Mouse (Mus musculus): ENCODE measurements at regions not wholly inside any gene's neighbourhood (a gene's known extent, or its start where the extent isn't known, plus 50 kb on each side); places are given as distances from the start of the nearest gene placed in this dataset.

DNA sequence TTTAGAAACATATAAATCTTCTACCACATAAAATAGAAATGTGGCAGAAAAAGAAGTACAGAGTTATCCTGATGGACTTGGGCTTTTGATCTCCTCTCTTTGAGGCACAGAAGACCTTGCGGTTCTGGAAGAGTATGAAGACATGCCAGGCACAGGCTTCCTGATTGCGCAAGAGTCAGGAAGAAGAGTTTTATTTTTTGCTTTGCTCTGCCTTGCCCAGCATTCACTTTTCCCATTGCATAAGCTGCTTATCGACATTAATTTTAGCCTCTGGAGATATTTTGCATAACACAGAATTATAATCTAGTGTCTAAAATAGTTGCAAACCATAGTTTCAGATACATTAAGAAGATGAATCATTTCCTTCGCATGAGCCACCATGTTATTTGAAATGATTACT, 627.8 kb upstream of the Slc8a1 start:
- no peaks in the 10 kb centered on the region for H3K36me3 ChIP-seq (ENCODE audit: control insufficient read depth, insufficient read depth, low read length, poor library complexity, severe bottlenecking)
- H3K4me3 ChIP-seq (ENCODE audit: insufficient read depth in 1 of 2, low read depth in 1 of 2, low read length in 2 of 2, poor library complexity in 1 of 2, severe bottlenecking in 1 of 2), result no peak overlapping the region
- no peak for DNase-seq (ENCODE audit: low read depth, low spot score)
- no peaks in the 10 kb centered on the region for H3K9me3 ChIP-seq (ENCODE audit: control insufficient read depth, insufficient read depth, low read depth, low read length)
- in situ Hi-C loops (cut with MboI; ENCODE audit: low sequenced_read_pairs in 2 of 2, unreplicated experiment in 2 of 2), result no loop called here
- H3K4me1 ChIP-seq (ENCODE audit: control insufficient read depth in 2 of 2, insufficient read depth in 2 of 2, low read length in 2 of 2, poor library complexity in 1 of 2), result no peaks in the 10 kb centered on the region
- no peak overlapping the region for H3K9ac ChIP-seq (ENCODE audit: insufficient read depth, low read depth, low read length, poor library complexity, severe bottlenecking)
- TF ChIP-seq ZC3H11A (IDR thresholded peaks at IDR 0.05; ENCODE audit: borderline replicate concordance, low read depth, low read length) (no peak), ZNF384 (IDR thresholded peaks at IDR 0.05; ENCODE audit: low read depth, low read length) (no peak), MAFK (IDR thresholded peaks at IDR 0.05; ENCODE audit: insufficient read depth, low read depth, low read length) (no peak), HCFC1 (IDR thresholded peaks at IDR 0.05; ENCODE audit: borderline replicate concordance, insufficient read depth, low read length) (no peak), CHD2 (IDR thresholded peaks at IDR 0.05; ENCODE audit: low read depth, low read length) (no peak)
- no peak overlapping the region for H3K27ac ChIP-seq (ENCODE audit: insufficient read depth, low read depth, low read length, poor library complexity, severe bottlenecking)

DNA sequence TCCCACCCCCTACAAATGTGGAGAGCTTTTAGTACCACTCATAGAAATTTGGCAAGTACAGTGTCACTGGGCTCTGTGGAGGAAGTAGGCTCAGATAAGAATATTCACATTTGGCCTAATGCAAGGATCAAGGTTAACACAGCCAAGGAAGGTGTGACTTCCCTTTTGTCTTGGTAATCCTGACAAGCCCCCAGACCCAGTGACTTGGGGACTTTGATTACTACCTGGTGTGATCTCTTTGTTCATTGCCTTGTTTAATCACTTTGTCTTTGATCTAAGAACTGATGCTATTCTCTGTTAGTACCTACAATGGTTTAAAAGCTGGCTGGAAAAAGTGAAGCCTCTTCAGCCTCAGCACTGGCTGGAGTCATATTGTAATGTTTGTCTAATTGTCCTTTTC, 610.5 kb upstream of the Slc8a1 start:
- Histone ChIP-seq H3K9ac (ENCODE audit: insufficient read depth, low read depth, low read length, poor library complexity, severe bottlenecking) (no peak overlapping the region), H3K4me1 (ENCODE audit: control insufficient read depth in 2 of 2, insufficient read depth in 2 of 2, low read length in 2 of 2, poor library complexity in 1 of 2) (peaks cover 0 to 2% of the 10 kb centered on the region in 2 experiments; a peak in 1 of 4 replicates), H3K36me3 (ENCODE audit: control insufficient read depth, insufficient read depth, low read length, poor library complexity, severe bottlenecking) (no peaks in the 10 kb centered on the region), H3K27ac (ENCODE audit: insufficient read depth, low read depth, low read length, poor library complexity, severe bottlenecking) (no peak overlapping the region), H3K4me3 (ENCODE audit: insufficient read depth in 1 of 2, low read depth in 1 of 2, low read length in 2 of 2, poor library complexity in 1 of 2, severe bottlenecking in 1 of 2) (no peak overlapping the region), H3K9me3 (ENCODE audit: control insufficient read depth, insufficient read depth, low read depth, low read length) (no peaks in the 10 kb centered on the region)
- in situ Hi-C loops (cut with MboI; ENCODE audit: low sequenced_read_pairs in 2 of 2, unreplicated experiment in 2 of 2), result no loop called here
- TF ChIP-seq MAFK (IDR thresholded peaks at IDR 0.05; ENCODE audit: insufficient read depth, low read depth, low read length) (no peak), ZC3H11A (IDR thresholded peaks at IDR 0.05; ENCODE audit: borderline replicate concordance, low read depth, low read length) (no peak), ZNF384 (IDR thresholded peaks at IDR 0.05; ENCODE audit: low read depth, low read length) (no peak), HCFC1 (IDR thresholded peaks at IDR 0.05; ENCODE audit: borderline replicate concordance, insufficient read depth, low read length) (no peak), CHD2 (IDR thresholded peaks at IDR 0.05; ENCODE audit: low read depth, low read length) (no peak)
- peak; percentile 42 for DNase-seq (ENCODE audit: low read depth, low spot score)

DNA sequence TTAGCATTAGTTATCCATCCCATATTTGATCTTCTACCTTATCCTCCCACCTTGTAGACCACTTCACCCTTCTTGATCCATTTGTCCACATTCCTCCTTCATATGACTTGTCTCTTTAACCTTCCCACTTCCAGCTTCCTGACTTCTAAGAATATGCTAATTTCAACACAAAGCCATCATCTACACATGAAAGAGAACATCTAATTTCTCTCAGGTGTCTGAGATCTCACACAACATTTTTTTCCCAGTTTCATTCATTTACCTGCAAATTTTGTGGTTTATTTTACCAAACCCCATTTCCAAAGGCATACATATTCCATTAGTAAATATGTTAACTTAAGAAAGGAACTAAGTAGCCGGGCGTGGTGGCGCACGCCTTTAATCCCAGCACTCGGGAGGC, 593.3 kb upstream of the Slc8a1 start:
- in situ Hi-C loops (cut with MboI; ENCODE audit: low sequenced_read_pairs in 2 of 2, unreplicated experiment in 2 of 2), result no loop called here
- Histone ChIP-seq H3K4me3 (ENCODE audit: insufficient read depth in 1 of 2, low read depth in 1 of 2, low read length in 2 of 2, poor library complexity in 1 of 2, severe bottlenecking in 1 of 2) (no peak overlapping the region), H3K9me3 (ENCODE audit: control insufficient read depth, insufficient read depth, low read depth, low read length) (no peaks in the 10 kb centered on the region), H3K4me1 (ENCODE audit: control insufficient read depth in 2 of 2, insufficient read depth in 2 of 2, low read length in 2 of 2, poor library complexity in 1 of 2) (no peaks in the 10 kb centered on the region; a peak in 1 of 4 replicates), H3K27ac (ENCODE audit: insufficient read depth, low read depth, low read length, poor library complexity, severe bottlenecking) (no peak overlapping the region), H3K36me3 (ENCODE audit: control insufficient read depth, insufficient read depth, low read length, poor library complexity, severe bottlenecking) (no peaks in the 10 kb centered on the region), H3K9ac (ENCODE audit: insufficient read depth, low read depth, low read length, poor library complexity, severe bottlenecking) (no peak overlapping the region)
- TF ChIP-seq CHD2 (IDR thresholded peaks at IDR 0.05; ENCODE audit: low read depth, low read length) (no peak), ZNF384 (IDR thresholded peaks at IDR 0.05; ENCODE audit: low read depth, low read length) (peak; percentile 51; the same call in 1 of the 2 replicates)
- DNase-seq (ENCODE audit: low read depth, low spot score), result no peak

DNA sequence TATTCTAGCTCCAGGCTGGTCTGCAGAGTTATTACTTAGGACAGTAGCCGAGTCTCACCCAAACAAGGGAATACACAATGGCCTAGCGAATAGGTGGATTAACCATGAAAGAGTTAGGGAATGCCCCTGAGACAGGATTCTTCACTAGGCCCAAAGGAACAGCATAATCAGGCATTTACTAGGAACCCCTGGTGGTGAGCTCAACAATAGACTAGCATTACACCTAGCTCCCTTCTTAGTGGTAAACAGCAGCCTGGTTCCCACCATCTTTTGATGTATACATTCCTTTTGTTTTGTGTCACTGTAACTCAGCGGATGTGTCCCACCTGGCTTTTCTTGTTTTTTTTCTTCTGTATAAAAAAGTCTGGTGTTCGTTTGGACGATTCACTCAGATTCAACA, 574.0 kb upstream of the Slc8a1 start:
- Histone ChIP-seq H3K36me3 (ENCODE audit: control insufficient read depth, insufficient read depth, low read length, poor library complexity, severe bottlenecking) (no peaks in the 10 kb centered on the region; the same call in 1 of the 2 replicates), H3K9ac (ENCODE audit: insufficient read depth, low read depth, low read length, poor library complexity, severe bottlenecking) (no peak overlapping the region), H3K4me3 (ENCODE audit: insufficient read depth in 1 of 2, low read depth in 1 of 2, low read length in 2 of 2, poor library complexity in 1 of 2, severe bottlenecking in 1 of 2) (no peak overlapping the region), H3K4me1 (ENCODE audit: control insufficient read depth in 2 of 2, insufficient read depth in 2 of 2, low read length in 2 of 2, poor library complexity in 1 of 2) (no peaks in the 10 kb centered on the region), H3K9me3 (ENCODE audit: control insufficient read depth, insufficient read depth, low read depth, low read length) (no peaks in the 10 kb centered on the region; the same call in 1 of the 2 replicates), H3K27ac (ENCODE audit: insufficient read depth, low read depth, low read length, poor library complexity, severe bottlenecking) (no peak overlapping the region)
- no peak for TF ChIP-seq MAFK (IDR thresholded peaks at IDR 0.05; ENCODE audit: insufficient read depth, low read depth, low read length)
- no peak for TF ChIP-seq CHD2 (IDR thresholded peaks at IDR 0.05; ENCODE audit: low read depth, low read length)
- no peak for TF ChIP-seq HCFC1 (IDR thresholded peaks at IDR 0.05; ENCODE audit: borderline replicate concordance, insufficient read depth, low read length)
- TF ChIP-seq ZNF384 (IDR thresholded peaks at IDR 0.05; ENCODE audit: low read depth, low read length), result no peak
- TF ChIP-seq ZC3H11A (IDR thresholded peaks at IDR 0.05; ENCODE audit: borderline replicate concordance, low read depth, low read length), result no peak
- in situ Hi-C loops (cut with MboI; ENCODE audit: low sequenced_read_pairs in 2 of 2, unreplicated experiment in 2 of 2), result no loop called here
- no peak for DNase-seq (ENCODE audit: low read depth, low spot score)

DNA sequence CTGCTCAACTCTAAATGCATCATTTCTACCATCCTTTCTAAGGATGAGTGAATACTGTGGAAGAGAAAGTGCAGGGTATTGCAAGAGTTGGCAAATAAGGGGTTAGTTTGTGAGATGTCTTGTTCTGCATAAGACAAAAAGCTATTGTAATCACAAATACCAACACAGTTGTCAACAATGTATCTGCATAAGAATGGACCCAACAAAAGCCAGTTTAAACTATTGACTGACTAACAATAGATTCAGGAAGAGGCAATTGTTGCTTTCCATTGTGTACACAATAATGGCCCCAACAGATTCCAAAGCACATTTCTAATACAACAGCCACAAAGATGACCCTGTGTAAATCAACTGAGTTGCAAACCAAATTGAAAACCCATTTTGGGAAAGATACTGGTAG, 568.2 kb upstream of the Slc8a1 start:
- in situ Hi-C loops (cut with MboI; ENCODE audit: low sequenced_read_pairs in 2 of 2, unreplicated experiment in 2 of 2), result no loop called here
- H3K36me3 ChIP-seq (ENCODE audit: control insufficient read depth, insufficient read depth, low read length, poor library complexity, severe bottlenecking), result no peaks in the 10 kb centered on the region
- H3K4me1 ChIP-seq (ENCODE audit: control insufficient read depth in 2 of 2, insufficient read depth in 2 of 2, low read length in 2 of 2, poor library complexity in 1 of 2), result peaks cover 0 to 7% of the 10 kb centered on the region in 2 experiments; a peak in 2 of 4 replicates
- H3K9ac ChIP-seq (ENCODE audit: insufficient read depth, low read depth, low read length, poor library complexity, severe bottlenecking), result no peak overlapping the region
- TF ChIP-seq CHD2 (IDR thresholded peaks at IDR 0.05; ENCODE audit: low read depth, low read length), result peak; percentile 61; the same call in 1 of the 2 replicates
- TF ChIP-seq HCFC1 (IDR thresholded peaks at IDR 0.05; ENCODE audit: borderline replicate concordance, insufficient read depth, low read length), result no peak
- H3K27ac ChIP-seq (ENCODE audit: insufficient read depth, low read depth, low read length, poor library complexity, severe bottlenecking), result no peak overlapping the region
- peak; percentile 77 for DNase-seq (ENCODE audit: low read depth, low spot score)
- H3K9me3 ChIP-seq (ENCODE audit: control insufficient read depth, insufficient read depth, low read depth, low read length), result no peaks in the 10 kb centered on the region; the same call in 1 of the 2 replicates
- no peak overlapping the region for H3K4me3 ChIP-seq (ENCODE audit: insufficient read depth in 1 of 2, low read depth in 1 of 2, low read length in 2 of 2, poor library complexity in 1 of 2, severe bottlenecking in 1 of 2)

Data from ES-E14 (cell line).